Mouse (Mus musculus): ENCODE data around the gene Irs1.

Irs1 gene

GRCm38 (mm10) chr1:82247221-82247951 lies 43.8 kb downstream of the Irs1 start:
- DNase-seq: no peak

- no peak for DNase-seq
These were observed 46.2 kb downstream of the Irs1 start for GRCm38 (mm10) chr1:82245002-82245401.

- peak; percentile 79 to 82 for DNase-seq
These were observed 47.9 kb downstream of the Irs1 start for GRCm38 (mm10) chr1:82243260-82243825.

- DNase-seq: no peak
These were observed 51.6 kb downstream of the Irs1 start for GRCm38 (mm10) chr1:82239409-82240201.

DNA sequence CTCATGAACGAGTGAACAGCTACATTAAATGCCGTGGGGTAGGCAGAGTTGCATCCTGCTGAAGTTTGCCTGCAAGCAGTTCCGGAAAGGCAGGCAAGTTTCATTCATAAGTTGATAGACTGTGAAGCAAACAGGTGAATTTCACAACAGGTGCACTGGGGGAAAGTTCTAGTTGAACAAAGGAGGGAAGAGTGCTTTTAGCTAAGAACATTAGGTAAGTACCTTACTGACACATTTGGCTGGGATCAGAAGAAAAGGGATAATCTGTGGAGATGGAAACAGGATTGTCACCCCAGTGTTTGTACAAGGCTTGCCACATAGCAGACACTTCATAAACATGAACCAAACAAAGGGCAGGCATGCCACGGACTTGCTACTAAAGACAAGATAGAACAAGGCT lies 53.0 kb downstream of the Irs1 start:
- DNase-seq: no peak

- no peak for DNase-seq
These were observed 55.6 kb downstream of the Irs1 start for GRCm38 (mm10) chr1:82235455-82236104.

DNA sequence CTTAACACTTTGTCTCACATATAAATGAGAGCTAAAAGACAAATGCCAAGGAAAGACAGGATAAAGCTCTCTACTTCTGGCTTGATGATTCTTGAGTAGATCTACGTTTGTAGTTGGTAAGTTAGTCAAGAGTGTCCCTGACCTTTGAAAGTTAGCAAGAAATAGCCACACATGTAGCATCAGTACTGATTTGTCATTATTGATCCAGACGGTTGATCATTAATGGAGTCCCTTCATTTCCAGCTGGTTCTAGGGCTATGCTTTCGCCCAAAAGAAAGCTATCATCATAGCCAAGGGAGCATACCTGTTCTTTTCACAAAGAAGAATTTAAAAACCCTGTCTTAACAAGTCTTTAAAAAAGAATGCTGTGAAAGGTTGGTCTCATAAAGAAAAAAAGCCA lies 56.6 kb downstream of the Irs1 start:
- no peak for DNase-seq

DNA sequence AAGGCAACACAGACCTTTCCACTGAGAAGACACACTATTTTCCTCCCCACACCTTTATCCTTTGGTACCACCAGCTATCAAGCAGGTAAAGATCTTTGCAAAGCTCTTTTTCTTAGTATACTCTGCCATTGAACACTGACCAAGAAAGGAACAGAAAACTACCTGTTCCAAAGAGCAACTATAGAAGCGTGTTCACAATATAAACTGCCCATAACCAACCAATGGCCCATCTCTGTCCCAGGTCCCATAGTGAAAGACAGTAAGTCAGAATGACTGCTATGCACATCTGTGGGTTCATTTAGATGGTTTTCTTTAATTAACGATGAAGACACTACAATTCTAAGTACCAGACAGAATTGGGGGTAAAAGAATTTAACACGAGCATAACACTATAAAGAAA lies 58.4 kb downstream of the Irs1 start, which contains the start of gene Gm9747:
Gene Gm9747, plus strand, starts transcription at position 301 of the 400 bp plus-strand sequence.
- no peak for DNase-seq

GRCm38 (mm10) chr1:82228841-82229240 lies 62.4 kb downstream of the Irs1 start:
- peak; percentile 23 to 36 for DNase-seq

GRCm38 (mm10) chr1:82223042-82223795 lies 68.0 kb downstream of the Irs1 start:
- DNase-seq: no peak

- DNase-seq: no peak
These were observed 69.8 kb downstream of the Irs1 start for GRCm38 (mm10) chr1:82221462-82221861.

GRCm38 (mm10) chr1:82220673-82221396 lies 70.4 kb downstream of the Irs1 start:
- DNase-seq: peak; percentile 21 to 43

DNA sequence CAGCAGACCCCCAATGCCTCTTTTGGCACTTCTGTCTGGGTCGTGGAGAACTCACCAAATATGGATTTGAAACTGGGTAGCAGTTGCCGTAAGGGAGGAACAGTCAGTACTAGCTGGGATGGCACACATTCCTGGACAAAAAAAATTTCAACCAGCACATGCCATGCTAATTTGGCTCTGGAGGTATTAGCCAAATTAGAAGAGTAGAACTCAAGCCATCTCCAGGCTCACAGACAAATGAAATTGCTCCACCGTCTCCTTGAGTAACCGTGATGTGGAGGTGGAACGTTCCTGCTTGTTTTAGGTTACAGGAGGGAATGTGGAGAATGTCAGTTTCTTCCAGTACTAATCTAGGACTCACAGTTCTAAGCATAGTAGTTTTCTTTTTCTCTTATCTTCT lies 83.7 kb downstream of the Irs1 start:
- no peak for DNase-seq

GRCm38 (mm10) chr1:82200636-82201035 lies 90.6 kb downstream of the Irs1 start:
- DNase-seq: no peak

DNA sequence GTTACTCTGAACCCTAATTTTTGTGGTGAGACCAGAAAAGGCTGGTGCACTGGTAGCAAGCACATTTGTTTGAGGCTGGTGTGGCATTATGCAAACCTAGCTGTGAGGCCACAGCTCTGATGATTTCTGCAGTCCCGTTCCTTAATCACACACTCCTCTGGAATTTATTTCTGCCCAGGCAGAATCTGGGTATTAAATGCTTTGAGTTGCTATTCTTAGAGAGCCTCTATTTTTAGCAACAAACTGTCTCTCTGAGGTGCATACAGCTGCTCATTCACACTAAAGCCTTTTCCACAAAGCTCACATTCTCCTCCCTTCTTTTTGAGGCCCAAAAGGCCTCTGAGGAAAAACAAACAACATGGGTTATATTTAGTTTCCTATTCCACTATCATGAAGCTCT lies 91.3 kb downstream of the Irs1 start:
- DNase-seq: no peak

DNA sequence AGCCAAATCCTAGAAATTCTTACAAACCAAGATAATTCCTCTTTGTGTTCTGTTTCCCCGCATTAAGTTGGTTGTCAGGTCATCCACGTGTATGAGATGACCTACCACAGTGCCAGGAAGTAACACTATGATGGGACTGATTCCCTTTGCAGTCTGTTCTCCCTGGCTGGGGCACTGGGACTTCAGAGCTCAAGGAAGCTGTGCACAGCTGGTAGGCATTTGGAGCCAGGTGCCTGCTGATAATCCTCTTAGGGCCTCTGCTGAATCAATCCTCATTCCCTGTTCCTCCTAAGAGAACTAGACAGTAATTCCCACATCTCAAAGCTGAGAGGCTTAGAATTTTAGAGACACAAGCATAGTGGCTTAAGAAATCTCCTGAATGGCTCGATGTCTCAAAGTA lies 99.6 kb downstream of the Irs1 start:
- peak; percentile 7 to 11 for DNase-seq

- DNase-seq: peak; percentile 10 to 28
These were observed 101.7 kb downstream of the Irs1 start for GRCm38 (mm10) chr1:82189516-82189915.

- DNase-seq: no peak
These were observed 102.5 kb downstream of the Irs1 start for GRCm38 (mm10) chr1:82188549-82189231.

DNA sequence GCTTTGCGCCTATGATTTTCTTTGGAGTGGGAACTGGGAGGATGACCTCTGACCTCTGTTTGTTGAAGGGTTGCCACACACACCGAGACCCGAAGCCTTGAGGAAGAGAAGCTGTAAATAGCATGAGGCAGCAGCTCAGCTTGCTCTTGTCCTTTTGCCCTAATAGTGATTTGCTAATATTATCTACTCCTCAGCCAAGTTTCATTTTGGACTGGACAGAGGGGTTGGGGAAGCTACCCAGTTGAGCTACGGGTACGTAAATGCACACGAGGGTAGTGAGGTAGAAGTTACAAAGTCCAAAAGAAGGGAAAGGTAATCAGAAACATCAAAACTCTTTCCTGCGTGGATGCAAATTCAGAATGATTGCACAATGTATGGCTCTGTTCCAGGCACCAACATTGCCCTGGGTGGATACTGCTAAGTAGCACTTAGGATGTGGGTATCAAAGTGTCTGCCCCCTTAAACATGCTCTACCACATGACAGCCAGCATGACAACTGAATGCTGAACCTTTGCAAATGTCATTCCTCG lies 107.2 kb downstream of the Irs1 start:
- no peak for DNase-seq

Data from cerebellum, postnatal 14 days (tissue).